ENCODE assay signal across 11 mouse cellular contexts in the genomic region with DNA sequence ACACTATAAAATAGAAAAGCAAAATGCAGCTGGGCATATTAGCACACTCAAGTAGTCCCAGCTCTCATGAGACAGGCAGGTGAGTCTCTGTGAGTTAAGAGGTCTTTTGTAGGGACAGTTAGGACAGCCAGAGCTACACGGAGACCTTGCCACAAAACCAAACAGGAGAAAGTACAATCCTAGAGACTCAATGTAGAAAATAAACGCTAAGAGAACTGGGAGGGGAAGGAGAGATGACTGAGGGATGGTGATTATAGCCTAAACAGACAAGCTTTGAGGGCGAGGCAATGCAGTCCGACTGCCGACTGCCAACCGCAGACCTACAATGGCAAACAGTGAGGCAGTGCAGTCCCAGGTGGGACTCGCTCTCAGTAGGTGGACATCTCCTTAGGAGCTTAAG. TPM values are rescaled to one million over a fixed set of nuclear protein-coding genes. Genes with fewer than 3 reads are reported as not detected.
DNase-seq lines count a peak whose midpoint lies in the region; ATAC-seq and TF ChIP-seq lines count a peak whose summit lies in the region.
"Had no signal": no experiment of that assay in that cellular context is flagged by ENCODE, and none has a peak within 500 bp of the region (broad histone marks: within the 10 kb centered on the region; RNA-seq: fewer than 3 reads in every experiment).

No protein-coding gene starts in this region.

- no peaks in the 10 kb centered on the region for H3K9me3 ChIP-seq in E14TG2a.4 (ENCODE audit: low read length)
- no peaks in the 10 kb centered on the region for H3K9me3 ChIP-seq in embryonic facial prominence, embryonic 11.5 days (replicated peaks; ENCODE audit: control insufficient read depth, low read length)
- H3K9me3 ChIP-seq in liver, embryonic 14.5 days (ENCODE audit: control insufficient read depth, low read length): no peaks in the 10 kb centered on the region
- H3K9me3 ChIP-seq: forebrain, embryonic 15.5 days; neural tube, embryonic 13.5 days had no signal

- no peak overlapping the region for H3K4me3 ChIP-seq in kidney, adult 2 months (ENCODE audit: insufficient read depth, low read depth, low read length)
- H3K4me3 ChIP-seq in E14TG2a.4 (replicated peaks; ENCODE audit: low read length): peak overlapping the region; percentile 73
- no peak overlapping the region for H3K4me3 ChIP-seq in embryonic facial prominence, embryonic 11.5 days (ENCODE audit: low read depth, low read length)
- peak overlapping the region in 1 of 2 experiments; percentile 58; a peak in 2 of 4 replicates for H3K4me3 ChIP-seq in liver, embryonic 14.5 days (ENCODE audit: insufficient read depth in 1 of 2, low read depth in 2 of 2, low read length in 2 of 2)
- H3K4me3 ChIP-seq: forebrain, embryonic 15.5 days had no signal

- no peak for ATAC-seq in embryonic facial prominence, embryonic 11.5 days (replicated peaks; ENCODE audit: insufficient number of reproducible peaks, low FRiP score, low TSS enrichment, low read depth)
- ATAC-seq in liver, embryonic 14.5 days (ENCODE audit: insufficient read depth): no peak
- no peak for ATAC-seq in activated CD4-positive, CD25-positive, alpha-beta regulatory T cell, adult 4 months
- ATAC-seq: forebrain, embryonic 15.5 days had no signal

- WGBS in kidney, adult 2 months: 44% methylated on average over 7 of the region's 7 CpGs
- WGBS in embryonic facial prominence, embryonic 11.5 days: 34% methylated on average over 7 of the region's 7 CpGs
- 14% methylated on average over 7 of the region's 7 CpGs for WGBS in liver, embryonic 14.5 days (ENCODE audit: insufficient replicate concordance)

- H3K27ac ChIP-seq in kidney, adult 2 months (ENCODE audit: insufficient read depth, low read depth, low read length): peak overlapping the region; percentile 93
- H3K27ac ChIP-seq in embryonic facial prominence, embryonic 11.5 days (replicated peaks; ENCODE audit: low read depth, low read length): no peak overlapping the region
- peak overlapping the region; percentile 51 for H3K27ac ChIP-seq in liver, embryonic 14.5 days
- H3K27ac ChIP-seq: forebrain, embryonic 15.5 days; hindbrain, embryonic 14.5 days; neural tube, embryonic 13.5 days had no signal

- H3K9ac ChIP-seq in embryonic facial prominence, embryonic 11.5 days (replicated peaks; ENCODE audit: low read length): peak overlapping the region; percentile 32; the same call in 1 of the 2 replicates
- peak overlapping the region; percentile 72 for H3K9ac ChIP-seq in liver, embryonic 14.5 days (replicated peaks)
- H3K9ac ChIP-seq: forebrain, embryonic 15.5 days; hindbrain, embryonic 14.5 days had no signal

- H3K4me2 ChIP-seq in embryonic facial prominence, embryonic 11.5 days (ENCODE audit: low read depth, low read length): no peak overlapping the region
- peak overlapping the region; percentile 69 for H3K4me2 ChIP-seq in liver, embryonic 14.5 days (ENCODE audit: low read depth)

- TF ChIP-seq CTCF in kidney, adult 2 months (conservative IDR thresholded peaks at IDR 0.05; ENCODE audit: insufficient read depth, insufficient read length, low read depth, low read length): no peak
- TF ChIP-seq CTCF in E14TG2a.4 (conservative IDR thresholded peaks at IDR 0.05; ENCODE audit: low read length): no peak
- no peak for TF ChIP-seq CTCF in liver, embryonic 14.5 days (IDR thresholded peaks at IDR 0.05; ENCODE audit: low read depth)

- DNase-seq in kidney, adult 2 months: no peak
- no peak for DNase-seq in kidney, postnatal 25 days
- no peak for DNase-seq in embryonic facial prominence, embryonic 11.5 days (ENCODE audit: low spot score)
- no peak for DNase-seq in liver, embryonic 14.5 days (ENCODE audit: low read depth in 3 of 3, low spot score in 3 of 3)
- no peak for DNase-seq in urinary bladder, postnatal 4 days (ENCODE audit: low spot score in 2 of 2)
- DNase-seq: cerebellum, adult 11-12 months had no signal

- no peak for TF ChIP-seq EP300 in liver, embryonic 14.5 days (IDR thresholded peaks at IDR 0.05; ENCODE audit: low read depth)

- no peak for TF ChIP-seq POLR2A in kidney, adult 2 months (IDR thresholded peaks at IDR 0.05; ENCODE audit: low read depth, low read length)

- peaks cover 9% of the 10 kb centered on the region for H3K4me1 ChIP-seq in kidney, adult 2 months (ENCODE audit: control insufficient read depth, insufficient read depth, low read length)
- H3K4me1 ChIP-seq in E14TG2a.4 (replicated peaks; ENCODE audit: low read depth, low read length): peaks cover 59% of the 10 kb centered on the region
- no peaks in the 10 kb centered on the region for H3K4me1 ChIP-seq in embryonic facial prominence, embryonic 11.5 days (ENCODE audit: control insufficient read depth, insufficient read depth, low read length)
- peaks cover 27 to 42% of the 10 kb centered on the region in 2 experiments for H3K4me1 ChIP-seq in liver, embryonic 14.5 days (replicated peaks; ENCODE audit: control insufficient read depth in 2 of 2, insufficient read depth in 2 of 2, low read length in 1 of 2)

- H3K27me3 ChIP-seq in kidney, adult 2 months (replicated peaks; ENCODE audit: control insufficient read depth, insufficient read depth, low read length): no peaks in the 10 kb centered on the region
- H3K27me3 ChIP-seq in E14TG2a.4 (ENCODE audit: insufficient read depth, low read length): no peaks in the 10 kb centered on the region
- no peaks in the 10 kb centered on the region for H3K27me3 ChIP-seq in embryonic facial prominence, embryonic 11.5 days (ENCODE audit: control insufficient read depth, insufficient read depth, low read length)
- no peaks in the 10 kb centered on the region for H3K27me3 ChIP-seq in liver, embryonic 14.5 days (ENCODE audit: control insufficient read depth, insufficient read depth, low read length)
- H3K27me3 ChIP-seq: forebrain, embryonic 15.5 days; neural tube, embryonic 13.5 days had no signal

- no peaks in the 10 kb centered on the region for H3K36me3 ChIP-seq in kidney, adult 2 months (ENCODE audit: control insufficient read depth, insufficient read depth, low read length)
- peaks cover 9% of the 10 kb centered on the region; the same call in 1 of the 2 replicates for H3K36me3 ChIP-seq in E14TG2a.4 (ENCODE audit: insufficient read depth, low read length)
- H3K36me3 ChIP-seq in embryonic facial prominence, embryonic 11.5 days (replicated peaks; ENCODE audit: control insufficient read depth, insufficient read depth, low read depth, low read length): no peaks in the 10 kb centered on the region
- H3K36me3 ChIP-seq in liver, embryonic 14.5 days (replicated peaks; ENCODE audit: control insufficient read depth, insufficient read depth, low read depth): peaks cover 4% of the 10 kb centered on the region; the same call in 1 of the 2 replicates

RNA-seq across cellular contexts. Expression of gene Tubd1, which starts 43.0 kb away (rescaled TPM):
- polyA plus RNA-seq in kidney, adult 2 months (2012; rRNA removed): 2.6 and 2.8 TPM in 2 replicates
- 12.6 and 13.1 TPM in 2 replicates for polyA plus RNA-seq in embryonic facial prominence, embryonic 11.5 days (2014; fragmentation: Nextera tagmentation; extraction: Ambion mirVana)
- 4.3 and 5.6 TPM in 2 replicates for polyA plus RNA-seq in liver, embryonic 14.5 days (2012; rRNA removed)
- polyA plus RNA-seq in liver, embryonic 14.5 days (2014; fragmentation: Nextera tagmentation; extraction: Ambion mirVana): 10.3 and 11.0 TPM in 2 replicates
- 1 to 10 TPM; 5.7 to 5.9 TPM for polyA plus RNA-seq in activated CD4-positive, CD25-positive, alpha-beta regulatory T cell, adult 4 months (2017; shearing (Covaris generic))

RNA-seq across cellular contexts. Expression of gene Rps6kb1, which starts 43.2 kb away (rescaled TPM):
- polyA plus RNA-seq in kidney, adult 2 months (2012; rRNA removed): 6.0 and 7.3 TPM in 2 replicates
- 63.7 and 69.7 TPM in 2 replicates for polyA plus RNA-seq in embryonic facial prominence, embryonic 11.5 days (2014; fragmentation: Nextera tagmentation; extraction: Ambion mirVana)
- polyA plus RNA-seq in liver, embryonic 14.5 days (2012; rRNA removed): 5.8 and 8.4 TPM in 2 replicates
- 17.2 and 20.8 TPM in 2 replicates for polyA plus RNA-seq in liver, embryonic 14.5 days (2014; fragmentation: Nextera tagmentation; extraction: Ambion mirVana)
- polyA plus RNA-seq in activated CD4-positive, CD25-positive, alpha-beta regulatory T cell, adult 4 months (2017; shearing (Covaris generic)): 10 to 100 TPM; 40.2 to 56.5 TPM
